Mouse (Mus musculus): ENCODE measurements around the gene Ankrd33b.
A peak's percentile ranks its signal among the peaks of the same experiment; 100 is the strongest.

- TF ChIP-seq POLR2A (IDR thresholded peaks at IDR 0.05; ENCODE audit: extremely low read depth, insufficient read depth, low read length) (no peak), CTCF (IDR thresholded peaks at IDR 0.05; ENCODE audit: low read depth, low read length) (peak; percentile 79)
Measured at GRCm38 (mm10) chr15:31309526-31309925, 58.0 kb downstream of the Ankrd33b start.
